Mouse (Mus musculus) erythroblast, embryonic 14.5 days (primary cell): ENCODE measurements around the gene Ispd.

Experiments used
- GATA1 ChIP-seq: IDR thresholded peaks from 2 replicates; pipeline ENCODE4 v1.6.1; 2012; ENCODE audit warnings: low read length, inconsistent platforms, mixed read lengths
- TAL1 ChIP-seq: IDR thresholded peaks from 3 replicates; pipeline ENCODE4 v1.6.1; 2012; ENCODE audit warnings: low read length, inconsistent platforms, mixed read lengths

- TF ChIP-seq GATA1 (no peak), TAL1 (no peak)
Observed at GRCm38 (mm10) chr12:36724297-36724696, 343.0 kb downstream of the Ispd start.
